Mouse (Mus musculus): ENCODE measurements around the gene Soat2. TPM values are rescaled to one million over a fixed set of nuclear protein-coding genes. Genes with fewer than 3 reads are reported as not detected.

Gene Soat2
- polyA plus RNA-seq, 1 experiment from 2014 or later, result 0.42 TPM

DNA sequence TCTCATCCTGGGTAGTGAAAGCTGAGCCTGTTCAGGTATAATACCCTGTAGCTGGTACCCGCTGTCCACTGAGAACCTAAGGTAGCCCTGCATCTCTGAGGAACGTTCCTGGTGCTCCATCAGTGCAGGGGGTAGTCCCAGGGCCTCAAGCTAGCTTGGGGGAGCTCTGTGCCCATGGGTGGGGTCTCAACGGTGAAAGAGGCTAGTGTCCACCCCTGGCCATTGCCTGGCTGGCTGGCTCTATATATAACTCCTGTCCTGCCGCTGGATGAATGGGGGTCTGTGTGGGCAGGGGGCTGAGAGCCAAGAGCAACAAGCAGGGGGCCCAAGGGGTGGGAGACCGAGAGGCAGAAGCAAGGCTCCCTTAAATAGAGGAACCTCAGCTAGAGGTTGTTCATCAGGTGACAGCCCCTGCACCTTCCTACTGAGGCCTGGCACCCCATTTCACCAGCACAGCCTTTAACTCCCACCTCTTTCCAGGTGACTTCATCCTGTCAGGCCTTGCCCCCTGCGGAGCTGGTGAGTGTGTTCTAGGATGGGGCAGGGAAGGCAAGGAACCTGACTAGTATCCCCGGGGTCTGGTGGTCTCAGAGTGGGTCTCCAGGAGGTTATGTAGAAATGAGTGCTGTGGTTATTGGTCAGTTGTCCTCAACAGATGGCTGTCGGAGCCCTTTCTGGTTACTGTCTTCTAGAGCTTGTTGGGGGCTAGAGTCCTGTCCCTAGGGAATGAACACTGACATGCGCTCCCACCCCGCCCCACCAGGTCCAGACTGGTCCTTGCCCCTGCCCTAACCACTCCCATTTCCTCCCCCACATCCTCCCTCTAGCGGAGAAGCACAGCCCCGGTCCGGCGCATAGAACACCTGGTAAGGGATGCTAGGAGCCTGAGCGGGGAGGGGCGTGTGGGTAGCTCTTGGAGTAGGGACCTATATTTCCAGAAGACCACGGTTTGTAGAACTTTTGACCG is 44.3 kb upstream of the Soat2 start:
- no peaks in the 10 kb centered on the region for H3K27me3 ChIP-seq (ENCODE audit: control insufficient read depth, insufficient read depth, low read length)
- peaks cover 18% of the 10 kb centered on the region; the same call in 1 of the 2 replicates for H3K36me3 ChIP-seq (ENCODE audit: control insufficient read depth, insufficient read depth)
- 32% methylated on average over 18 of the region's 18 CpGs for WGBS
- no peak for ATAC-seq (replicated peaks; ENCODE audit: extremely low read depth, insufficient read depth, low FRiP score)
- H3K9ac ChIP-seq (ENCODE audit: low read length), result peak overlapping the region; percentile 23; the same call in 1 of the 2 replicates
- no peaks in the 10 kb centered on the region for H3K9me3 ChIP-seq (replicated peaks; ENCODE audit: control insufficient read depth, low read length)
- no peak overlapping the region; the same call in 1 of the 2 replicates for H3K27ac ChIP-seq (ENCODE audit: low read length)
- peak overlapping the region; percentile 7; the same call in 1 of the 2 replicates for H3K4me3 ChIP-seq (ENCODE audit: low read length)
- peak overlapping the region; percentile 97 for H3K4me2 ChIP-seq (ENCODE audit: low read depth, low read length)
- H3K4me1 ChIP-seq (ENCODE audit: control insufficient read depth, insufficient read depth, low read length), result peaks cover 79% of the 10 kb centered on the region

- WGBS, result 26% methylated on average over 38 of the region's 38 CpGs
- Histone ChIP-seq H3K27ac (ENCODE audit: low read length) (no peak overlapping the region), H3K4me3 (ENCODE audit: low read length) (peak overlapping the region; percentile 5; the same call in 1 of the 2 replicates), H3K27me3 (ENCODE audit: control insufficient read depth, insufficient read depth, low read length) (no peaks in the 10 kb centered on the region), H3K4me2 (ENCODE audit: low read depth, low read length) (peak overlapping the region; percentile 42), H3K9ac (ENCODE audit: low read length) (no peak overlapping the region), H3K4me1 (ENCODE audit: control insufficient read depth, insufficient read depth, low read length) (peaks cover 71% of the 10 kb centered on the region), H3K36me3 (ENCODE audit: control insufficient read depth, insufficient read depth) (peaks cover 24% of the 10 kb centered on the region), H3K9me3 (replicated peaks; ENCODE audit: control insufficient read depth, low read length) (no peaks in the 10 kb centered on the region)
- no peak for ATAC-seq (replicated peaks; ENCODE audit: extremely low read depth, insufficient read depth, low FRiP score)
These were observed 43.4 kb upstream of the Soat2 start for GRCm38 (mm10) chr15:102106754-102107456.

DNA sequence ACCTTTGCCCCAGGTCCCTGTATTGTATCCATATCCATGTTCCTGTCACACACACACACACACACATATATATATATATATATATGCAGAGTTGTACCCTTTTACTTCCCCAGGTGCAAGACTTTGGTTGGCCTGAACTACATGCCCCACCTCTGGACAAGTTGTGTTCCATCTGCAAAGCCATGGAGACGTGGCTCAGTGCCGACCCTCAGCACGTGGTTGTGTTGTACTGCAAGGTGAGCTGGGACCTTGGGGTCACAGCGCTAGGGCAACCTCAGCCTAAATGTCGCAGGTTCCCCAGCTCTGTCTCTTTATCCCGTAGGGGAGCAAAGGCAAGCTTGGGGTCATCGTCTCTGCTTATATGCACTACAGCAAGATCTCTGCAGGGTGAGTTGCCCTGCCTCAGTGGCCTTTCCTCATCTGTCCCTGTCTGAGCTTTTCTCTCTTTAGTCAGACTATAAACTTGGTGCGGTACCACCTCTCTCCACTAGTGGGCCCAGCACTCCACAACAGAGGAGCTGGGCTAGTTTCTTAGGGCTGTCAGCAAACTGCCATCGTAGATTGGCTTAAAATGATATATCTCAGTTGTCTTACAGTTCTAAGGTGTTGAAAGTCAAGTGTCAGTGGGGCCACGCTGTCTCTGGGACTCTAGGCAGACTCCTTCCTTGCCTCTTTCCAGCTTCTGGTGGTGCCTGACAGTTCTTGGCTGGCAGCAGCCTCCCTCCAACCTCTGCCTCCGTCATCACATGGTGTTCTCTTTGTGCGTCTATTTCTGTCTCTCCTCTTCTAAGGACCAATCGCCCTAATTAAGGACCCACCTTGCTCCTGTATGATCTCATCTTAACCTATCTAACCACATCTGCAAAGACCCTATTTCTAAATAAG is 42.4 kb upstream of the Soat2 start:
- Histone ChIP-seq H3K9ac (ENCODE audit: low read length) (no peak overlapping the region), H3K4me3 (ENCODE audit: low read length) (no peak overlapping the region), H3K36me3 (ENCODE audit: control insufficient read depth, insufficient read depth) (peaks cover 29% of the 10 kb centered on the region)

GRCm38 (mm10) chr15:102108651-102109525 is 41.4 kb upstream of the Soat2 start:
- 45% methylated on average over 18 of the region's 18 CpGs for WGBS
- Histone ChIP-seq H3K36me3 (ENCODE audit: control insufficient read depth, insufficient read depth) (peaks cover 32% of the 10 kb centered on the region), H3K4me1 (ENCODE audit: control insufficient read depth, insufficient read depth, low read length) (peaks cover 51% of the 10 kb centered on the region), H3K4me2 (ENCODE audit: low read depth, low read length) (no peak overlapping the region), H3K27ac (ENCODE audit: low read length) (peak overlapping the region; percentile 30), H3K9ac (ENCODE audit: low read length) (peak overlapping the region; percentile 28), H3K27me3 (ENCODE audit: control insufficient read depth, insufficient read depth, low read length) (no peaks in the 10 kb centered on the region), H3K4me3 (ENCODE audit: low read length) (no peak overlapping the region), H3K9me3 (replicated peaks; ENCODE audit: control insufficient read depth, low read length) (no peaks in the 10 kb centered on the region)
- ATAC-seq (replicated peaks; ENCODE audit: extremely low read depth, insufficient read depth, low FRiP score), result peak; percentile 29

More for the DNA sequence above, 42.4 kb upstream of the Soat2 start:
- peaks cover 61% of the 10 kb centered on the region for H3K4me1 ChIP-seq (ENCODE audit: control insufficient read depth, insufficient read depth, low read length)
- H3K27ac ChIP-seq (ENCODE audit: low read length), result peak overlapping the region; percentile 30; the same call in 1 of the 2 replicates
- ATAC-seq (replicated peaks; ENCODE audit: extremely low read depth, insufficient read depth, low FRiP score), result no peak
- no peak overlapping the region for H3K4me2 ChIP-seq (ENCODE audit: low read depth, low read length)
- H3K9me3 ChIP-seq (replicated peaks; ENCODE audit: control insufficient read depth, low read length), result no peaks in the 10 kb centered on the region
- 40% methylated on average over 13 of the region's 13 CpGs for WGBS
- no peaks in the 10 kb centered on the region for H3K27me3 ChIP-seq (ENCODE audit: control insufficient read depth, insufficient read depth, low read length)

GRCm38 (mm10) chr15:102110271-102110670 is 40.1 kb upstream of the Soat2 start:
- H3K4me1 ChIP-seq (ENCODE audit: control insufficient read depth, insufficient read depth, low read length), result peaks cover 37% of the 10 kb centered on the region
- no peaks in the 10 kb centered on the region for H3K9me3 ChIP-seq (replicated peaks; ENCODE audit: control insufficient read depth, low read length)
- 94% methylated on average over 7 of the region's 7 CpGs for WGBS
- H3K4me3 ChIP-seq (ENCODE audit: low read length), result no peak overlapping the region
- no peak overlapping the region for H3K9ac ChIP-seq (ENCODE audit: low read length)
- H3K4me2 ChIP-seq (ENCODE audit: low read depth, low read length), result no peak overlapping the region
- H3K27ac ChIP-seq (ENCODE audit: low read length), result no peak overlapping the region
- H3K36me3 ChIP-seq (ENCODE audit: control insufficient read depth, insufficient read depth), result peaks cover 35% of the 10 kb centered on the region
- no peaks in the 10 kb centered on the region for H3K27me3 ChIP-seq (ENCODE audit: control insufficient read depth, insufficient read depth, low read length)
- ATAC-seq (replicated peaks; ENCODE audit: extremely low read depth, insufficient read depth, low FRiP score), result no peak

DNA sequence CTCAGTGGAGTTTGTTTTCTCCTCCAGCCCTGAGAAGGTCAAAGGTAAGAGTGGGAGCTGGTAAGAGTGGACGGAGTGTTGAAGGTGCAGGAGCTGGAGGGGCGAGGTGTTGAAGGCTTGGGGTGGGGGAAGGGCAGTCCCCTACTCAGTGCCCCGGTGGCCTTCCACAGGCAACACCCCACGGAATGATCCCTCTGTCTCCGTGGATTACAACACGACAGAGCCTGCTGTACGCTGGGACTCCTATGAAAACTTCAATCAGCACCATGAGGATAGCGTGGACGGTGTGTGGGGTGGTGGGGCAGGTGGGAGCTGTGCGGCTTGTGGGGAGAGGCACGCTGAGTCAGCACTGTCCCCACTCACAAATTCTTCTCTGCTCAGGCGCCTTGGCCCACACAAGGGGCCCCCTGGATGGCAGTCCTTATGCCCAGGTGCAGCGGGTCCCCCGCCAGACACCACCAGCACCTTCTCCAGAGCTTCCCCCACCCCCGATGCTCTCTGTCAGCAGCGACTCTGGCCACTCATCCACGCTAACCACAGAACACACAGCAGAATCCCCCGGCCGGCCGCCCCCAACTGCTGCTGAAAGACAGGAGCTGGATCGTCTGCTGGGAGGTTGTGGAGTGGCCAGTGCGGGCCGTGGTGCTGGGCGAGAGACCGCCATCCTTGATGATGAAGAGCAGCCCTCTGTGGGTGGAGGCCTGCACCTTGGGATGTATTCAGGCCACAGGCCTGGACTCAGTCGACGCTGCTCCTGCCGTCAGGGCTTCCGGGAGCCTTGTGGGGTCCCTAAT is 39.4 kb upstream of the Soat2 start:
- Histone ChIP-seq H3K4me1 (ENCODE audit: control insufficient read depth, insufficient read depth, low read length) (peaks cover 32% of the 10 kb centered on the region), H3K27me3 (ENCODE audit: control insufficient read depth, insufficient read depth, low read length) (no peaks in the 10 kb centered on the region), H3K4me2 (ENCODE audit: low read depth, low read length) (no peak overlapping the region), H3K9me3 (replicated peaks; ENCODE audit: control insufficient read depth, low read length) (no peaks in the 10 kb centered on the region), H3K4me3 (ENCODE audit: low read length) (no peak overlapping the region), H3K36me3 (ENCODE audit: control insufficient read depth, insufficient read depth) (peaks cover 39% of the 10 kb centered on the region), H3K27ac (ENCODE audit: low read length) (no peak overlapping the region), H3K9ac (ENCODE audit: low read length) (no peak overlapping the region)
- ATAC-seq (replicated peaks; ENCODE audit: extremely low read depth, insufficient read depth, low FRiP score), result no peak
- WGBS, result 70% methylated on average over 29 of the region's 29 CpGs

GRCm38 (mm10) chr15:102111495-102111829 is 38.9 kb upstream of the Soat2 start:
- Histone ChIP-seq H3K4me1 (ENCODE audit: control insufficient read depth, insufficient read depth, low read length) (peaks cover 28% of the 10 kb centered on the region), H3K27me3 (ENCODE audit: control insufficient read depth, insufficient read depth, low read length) (no peaks in the 10 kb centered on the region), H3K4me2 (ENCODE audit: low read depth, low read length) (no peak overlapping the region), H3K36me3 (ENCODE audit: control insufficient read depth, insufficient read depth) (peaks cover 44% of the 10 kb centered on the region), H3K9me3 (replicated peaks; ENCODE audit: control insufficient read depth, low read length) (no peaks in the 10 kb centered on the region), H3K9ac (ENCODE audit: low read length) (no peak overlapping the region), H3K4me3 (ENCODE audit: low read length) (no peak overlapping the region), H3K27ac (ENCODE audit: low read length) (no peak overlapping the region)
- 81% methylated on average over 11 of the region's 11 CpGs for WGBS
- no peak for ATAC-seq (replicated peaks; ENCODE audit: extremely low read depth, insufficient read depth, low FRiP score)

All from heart, embryonic 16.5 days (tissue).